Mouse (Mus musculus) MN1 (cell line): ENCODE measurements around the gene Ifngr2.

Experiments used
- DNase-seq: peaks from one replicate; pipeline ENCODE4 v3.0.0-alpha.2; 2016; ENCODE audit warnings: low spot score

Gene Ifngr2

GRCm38 (mm10) chr16:91537065-91537464 is 9.8 kb upstream of the Ifngr2 start:
- DNase-seq, result no peak

DNA sequence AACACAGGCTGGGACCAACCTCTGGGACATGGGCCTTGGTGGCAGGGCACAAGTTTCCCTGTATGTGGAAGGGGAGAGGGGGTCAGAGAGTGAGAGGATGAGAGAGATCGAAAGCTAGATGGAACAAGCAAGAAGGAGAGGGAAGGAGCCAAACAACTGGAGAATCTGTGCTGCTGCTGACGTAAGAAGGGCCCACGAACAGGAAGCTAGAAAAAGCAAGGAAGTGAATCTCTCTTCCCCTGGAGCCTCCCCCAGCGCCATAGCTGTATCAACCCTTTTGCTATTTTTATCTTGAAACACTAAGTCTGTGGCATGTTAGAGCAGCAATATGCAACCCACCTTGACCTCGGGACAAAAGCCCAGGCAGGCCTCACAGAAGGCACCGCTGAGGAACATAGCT is 8.8 kb upstream of the Ifngr2 start:
- no peak for DNase-seq

DNA sequence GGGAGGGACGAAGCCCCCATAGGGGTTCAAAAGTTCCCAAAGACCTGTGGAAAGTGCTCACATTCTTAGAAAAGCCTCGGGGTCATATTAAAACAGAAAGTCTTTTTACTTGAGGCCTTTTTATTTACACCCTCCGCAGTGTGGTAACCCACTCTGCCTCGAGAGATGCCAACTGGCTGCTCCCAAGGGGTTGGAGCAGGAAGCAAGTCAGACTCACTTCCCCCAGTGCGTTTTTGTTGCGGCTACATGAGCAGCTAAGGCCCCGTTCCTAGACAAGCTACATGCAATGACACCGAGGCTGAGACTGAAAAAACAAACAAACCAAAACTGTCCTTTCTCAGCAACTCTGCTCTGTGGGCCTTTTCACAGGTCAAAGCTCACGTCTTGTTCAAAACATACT is 8.4 kb upstream of the Ifngr2 start:
- DNase-seq, result no peak

- no peak for DNase-seq
These were observed 5.2 kb upstream of the Ifngr2 start for GRCm38 (mm10) chr16:91541573-91542081.

- no peak for DNase-seq
These were observed 3.3 kb upstream of the Ifngr2 start for GRCm38 (mm10) chr16:91543619-91544018.

- DNase-seq, result peak; percentile 26
These were observed 1.1 kb upstream of the Ifngr2 start for GRCm38 (mm10) chr16:91545597-91546281.

DNA sequence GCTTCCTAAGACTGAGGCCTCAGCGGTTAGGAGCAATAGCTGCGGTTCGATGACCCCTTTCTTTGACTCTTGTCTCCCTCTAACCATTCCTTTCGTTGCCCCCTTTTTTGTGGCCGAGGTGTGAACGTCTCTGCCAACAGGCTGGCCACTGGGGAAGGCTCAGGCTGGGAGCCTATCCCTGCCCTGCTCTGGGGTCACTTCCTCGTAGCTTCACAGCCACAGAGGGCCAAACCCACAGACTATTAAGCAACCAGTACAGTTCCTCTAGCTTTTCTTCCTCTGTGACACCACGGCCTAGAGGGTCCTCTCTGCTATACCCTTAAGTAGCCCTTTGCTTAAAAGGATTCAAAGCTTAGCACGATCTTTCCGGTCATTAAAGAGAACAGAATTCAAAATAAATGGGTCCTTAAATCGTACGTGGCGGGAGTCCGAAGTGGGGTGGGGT is 459 bp upstream of the Ifngr2 start:
- DNase-seq, result no peak

DNA sequence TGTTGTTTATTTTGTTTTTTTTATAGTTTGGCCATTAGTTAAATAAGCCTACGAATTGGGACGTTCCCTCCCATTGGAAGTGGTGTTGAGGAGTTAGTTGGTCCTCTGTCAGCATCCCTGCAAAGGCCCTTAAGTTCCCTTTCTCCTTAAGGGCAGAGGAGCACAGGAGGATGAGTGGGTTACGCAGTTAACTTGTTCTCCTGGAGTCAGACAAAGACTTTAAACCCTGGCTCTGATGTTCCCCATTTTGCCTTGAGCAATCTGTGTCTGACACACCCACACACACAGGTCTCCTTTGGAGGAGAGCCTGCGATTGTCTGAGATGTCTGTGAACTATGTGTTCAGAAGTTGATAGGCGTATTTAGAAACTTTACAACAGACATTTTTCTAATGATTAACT is 1.1 kb downstream of the Ifngr2 start:
- DNase-seq, result no peak

DNA sequence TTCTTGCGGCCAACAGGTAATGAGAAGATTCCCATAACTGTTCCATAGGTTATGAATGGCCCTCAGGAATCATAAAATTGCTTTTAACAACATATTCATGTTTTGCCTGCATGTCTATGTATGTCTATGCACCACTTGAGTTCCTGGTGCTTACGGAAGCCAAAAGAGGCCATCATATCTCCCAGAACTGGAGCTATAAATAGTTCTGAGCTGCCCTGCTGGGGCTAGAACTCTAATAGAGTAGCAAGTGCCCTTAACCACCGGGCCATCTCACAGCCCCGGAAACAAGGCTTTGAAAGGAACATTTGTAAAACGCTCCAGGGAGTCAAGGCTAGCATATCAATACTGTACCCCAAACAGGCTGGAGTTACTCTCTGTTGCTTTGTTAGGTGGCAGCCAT is 1.7 kb downstream of the Ifngr2 start:
- DNase-seq, result no peak

DNA sequence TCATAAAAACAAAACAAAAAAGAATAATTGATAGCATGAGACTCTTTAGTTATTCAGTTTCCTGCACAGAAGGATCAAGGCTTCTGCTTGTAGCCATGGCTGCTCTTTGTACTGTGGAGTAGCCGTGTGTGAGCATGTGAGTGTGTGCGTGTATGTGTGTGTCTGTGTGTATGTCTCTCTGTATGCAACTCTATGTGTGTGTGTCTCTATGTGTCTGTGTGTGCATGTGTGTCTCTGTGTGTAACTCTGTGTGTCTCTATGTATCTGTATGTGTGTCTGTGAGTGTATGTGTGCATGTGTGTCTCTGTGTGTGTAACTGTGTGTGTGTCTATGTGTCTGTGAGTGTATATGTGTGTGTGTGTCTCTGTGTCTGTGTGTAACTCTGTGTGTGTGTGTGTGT is 2.1 kb downstream of the Ifngr2 start:
- DNase-seq, result no peak

GRCm38 (mm10) chr16:91549616-91550015 is 2.7 kb downstream of the Ifngr2 start:
- DNase-seq, result no peak

- DNase-seq, result peak; percentile 23
These were observed 4.2 kb downstream of the Ifngr2 start for GRCm38 (mm10) chr16:91551081-91551524.

DNA sequence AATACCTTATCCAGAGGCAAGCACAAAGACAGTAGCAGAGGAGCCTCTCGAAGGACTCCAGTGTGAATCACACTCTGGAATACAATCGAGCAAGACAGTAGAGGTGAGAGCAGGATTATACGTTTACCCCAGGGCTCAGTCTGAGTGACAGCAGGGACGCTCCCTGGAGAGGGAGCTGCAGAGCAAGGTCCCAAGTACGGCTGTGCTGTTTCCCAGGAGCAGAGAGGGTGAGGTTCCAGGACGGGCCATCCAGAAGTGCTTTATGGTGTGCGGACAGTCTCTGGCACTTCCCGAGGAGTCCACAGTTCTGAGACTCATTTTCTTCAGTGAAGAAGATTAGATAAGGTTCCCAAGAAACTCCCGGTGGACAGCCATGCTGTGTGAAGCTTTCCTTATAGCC is 5.2 kb downstream of the Ifngr2 start:
- no peak for DNase-seq

DNA sequence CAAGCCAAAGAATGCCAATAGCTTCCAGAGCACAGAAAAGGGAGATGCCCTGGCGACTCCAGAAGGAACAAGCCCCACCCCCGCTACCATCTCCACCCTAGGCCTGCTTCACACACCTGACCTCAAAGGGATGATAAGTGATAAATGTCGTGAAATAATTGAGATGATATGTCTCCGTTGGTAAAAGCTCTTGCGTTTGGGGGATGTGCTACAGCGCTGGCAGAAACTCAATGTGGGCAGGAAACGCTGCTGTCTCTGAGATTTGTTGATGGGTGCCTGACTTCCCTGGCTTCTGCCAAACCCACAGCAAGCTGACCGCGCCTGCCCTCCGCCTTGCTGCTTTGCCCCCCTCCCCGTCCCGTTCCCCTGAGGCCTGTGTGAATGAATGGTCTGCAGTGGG is 6.8 kb downstream of the Ifngr2 start:
- DNase-seq, result no peak

DNA sequence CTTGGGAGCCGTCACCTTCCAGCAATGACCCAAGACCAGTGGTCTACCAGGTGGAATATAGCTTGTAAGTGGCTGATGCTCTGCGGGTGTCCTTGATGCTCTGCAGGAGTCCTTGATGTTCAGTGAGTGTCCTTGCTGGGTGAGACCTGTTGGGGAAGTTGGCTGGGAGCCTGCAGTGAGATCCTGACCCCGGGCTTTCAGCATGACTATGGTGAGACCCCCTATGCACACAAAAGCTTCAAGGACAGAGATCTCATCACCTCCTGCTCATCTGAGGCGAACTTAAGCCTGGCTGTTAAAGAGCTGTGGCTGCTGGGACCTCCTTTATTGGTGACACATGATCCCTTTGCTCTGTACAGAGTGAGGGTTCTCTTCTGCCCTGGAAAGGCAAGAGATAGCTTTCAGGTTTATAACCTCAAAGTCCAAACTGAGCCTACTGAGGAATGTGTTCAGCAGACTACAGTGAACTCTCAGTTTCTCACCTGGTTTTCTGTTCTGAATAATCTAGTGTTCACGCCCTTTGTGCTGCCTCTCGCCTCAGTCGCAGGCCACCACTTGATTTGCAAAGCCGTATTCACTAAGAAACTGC is 8.2 kb downstream of the Ifngr2 start:
- DNase-seq, result no peak

DNA sequence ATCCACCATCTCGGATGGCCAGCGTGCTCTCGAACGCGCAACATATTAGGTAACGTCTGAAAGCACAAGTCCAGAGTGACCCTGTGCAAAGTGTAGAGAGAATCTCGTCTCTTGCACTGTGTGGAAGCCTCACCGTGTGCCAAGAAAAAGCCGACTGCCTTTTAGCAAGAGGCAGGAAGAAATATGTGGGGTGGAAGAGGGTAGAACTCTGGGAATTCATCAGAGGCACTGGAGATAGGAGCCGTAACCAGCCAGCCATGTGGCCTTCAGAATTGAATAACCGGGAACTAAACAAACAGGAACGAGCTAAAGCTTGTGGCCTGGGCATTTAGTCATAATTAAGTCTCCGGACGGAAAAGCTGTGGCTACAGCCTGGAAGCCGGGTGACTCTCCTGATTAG is 9.8 kb downstream of the Ifngr2 start:
- peak; percentile 56 for DNase-seq

- no peak for DNase-seq
These were observed 10.3 kb downstream of the Ifngr2 start for GRCm38 (mm10) chr16:91557214-91557613.

- DNase-seq, result no peak
These were observed 10.8 kb downstream of the Ifngr2 start for GRCm38 (mm10) chr16:91557693-91558092.

DNA sequence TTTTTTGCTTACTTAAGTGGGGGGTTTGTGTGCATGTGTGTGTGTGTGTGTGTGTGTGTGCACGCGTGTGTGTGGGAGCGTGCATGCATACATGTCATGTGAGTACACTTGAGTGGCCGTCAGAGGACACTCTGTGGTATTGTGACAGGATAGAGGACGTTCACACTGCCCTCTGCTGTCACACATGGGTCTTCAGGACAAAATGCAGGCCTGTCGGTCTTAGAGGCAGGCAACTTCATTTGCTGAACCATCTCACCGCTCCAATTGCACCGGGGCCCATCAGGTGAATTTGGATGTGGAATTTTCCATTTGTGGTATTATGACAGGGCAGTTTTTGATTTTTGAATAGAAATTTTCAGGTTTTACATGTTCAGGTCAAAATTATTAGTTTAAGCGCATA is 14.2 kb downstream of the Ifngr2 start:
- DNase-seq, result peak; percentile 40

DNA sequence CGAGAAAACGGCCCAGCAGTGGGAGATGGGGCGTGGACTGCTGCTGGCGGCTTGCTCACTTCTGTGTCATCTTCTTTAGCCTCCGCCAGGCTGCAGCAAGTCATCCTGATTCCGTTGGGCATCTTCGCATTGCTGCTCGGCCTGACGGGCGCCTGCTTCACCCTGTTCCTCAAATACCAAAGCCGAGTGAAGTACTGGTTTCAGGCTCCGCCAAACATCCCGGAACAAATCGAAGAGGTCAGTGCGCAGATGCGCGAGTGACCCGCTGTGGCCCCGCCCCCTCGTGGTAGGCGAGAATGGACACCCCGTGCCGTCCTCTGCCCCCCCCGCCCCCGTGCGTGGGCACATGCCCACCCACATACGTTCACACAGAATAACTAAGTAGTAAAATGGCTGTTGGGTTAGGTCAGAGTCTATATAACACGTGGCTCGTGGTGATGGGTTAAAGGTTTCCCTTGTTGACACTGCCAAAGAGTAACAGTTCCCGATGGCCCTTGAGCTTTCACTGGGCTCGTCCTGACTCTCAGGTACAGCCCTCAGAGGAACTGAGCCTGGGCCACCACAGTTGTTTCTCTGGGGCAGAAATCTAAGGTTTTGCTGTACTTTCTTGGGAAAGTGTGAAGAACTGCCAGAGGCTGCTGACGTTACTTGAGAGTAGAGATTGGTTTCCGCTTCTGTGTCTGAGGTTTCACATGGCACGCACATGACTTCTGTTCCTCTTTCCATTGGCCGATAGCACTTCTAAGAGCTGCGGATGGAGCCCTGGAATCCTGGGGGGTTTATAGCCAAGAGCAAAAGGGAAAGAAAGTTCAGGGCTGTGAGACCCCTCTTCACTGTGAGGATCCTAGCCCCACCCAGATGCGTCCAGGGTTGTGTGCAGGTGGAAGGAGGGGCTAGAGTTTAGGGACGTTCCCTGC is 14.9 kb downstream of the Ifngr2 start:
- no peak for DNase-seq

GRCm38 (mm10) chr16:91564580-91565291 is 17.9 kb downstream of the Ifngr2 start:
- DNase-seq, result no peak
